Mouse (Mus musculus) cerebellum, adult (tissue): ENCODE data around the gene Tardbp.

Source experiments
- ATAC-seq: cut with Nextera tagmentation; 2 replicates; pipeline ENCODE4 v1.9.2; 2017; ENCODE audit warnings: mild to moderate bottlenecking, moderate library complexity, mixed read lengths; ENCODE audit not compliant: insufficient number of reproducible peaks, low FRiP score, low TSS enrichment

The Tardbp gene

DNA sequence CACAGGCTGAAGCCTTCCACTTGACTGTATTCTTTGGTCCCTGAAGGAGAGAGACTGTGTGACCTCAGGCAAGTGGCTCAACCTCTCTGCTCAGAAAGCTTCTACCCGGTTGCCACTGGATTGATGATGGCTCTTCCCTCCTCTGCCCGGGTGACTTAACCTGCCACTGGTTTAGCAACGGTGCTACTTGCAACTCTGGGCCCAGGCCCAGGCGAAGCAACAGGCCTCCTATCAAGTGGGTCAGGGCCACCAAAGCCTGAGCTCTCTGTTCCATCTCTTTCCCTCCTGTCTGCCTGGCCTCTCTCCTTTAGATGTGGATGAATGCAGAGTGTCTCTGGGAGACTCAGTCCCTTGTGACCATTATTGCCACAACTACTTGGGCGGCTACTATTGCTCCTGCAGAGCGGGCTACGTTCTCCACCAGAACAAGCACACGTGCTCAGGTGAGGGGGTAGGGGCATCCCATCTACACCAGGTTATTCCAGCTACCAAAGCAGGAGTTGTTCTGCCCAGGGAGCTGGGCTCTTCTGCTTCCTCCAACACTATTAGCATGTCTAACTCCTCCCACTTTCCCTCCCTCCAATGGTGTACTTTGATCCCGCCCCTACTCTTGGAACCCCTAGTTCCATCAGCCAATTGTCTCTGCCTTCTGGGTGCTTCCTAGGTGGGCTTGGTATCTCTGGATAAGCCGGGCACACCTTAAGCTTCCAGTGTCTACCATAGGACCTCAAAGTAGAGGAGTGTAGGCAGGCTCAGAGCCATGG lies 23.3 kb downstream of the Tardbp start:
- no peak for ATAC-seq

DNA sequence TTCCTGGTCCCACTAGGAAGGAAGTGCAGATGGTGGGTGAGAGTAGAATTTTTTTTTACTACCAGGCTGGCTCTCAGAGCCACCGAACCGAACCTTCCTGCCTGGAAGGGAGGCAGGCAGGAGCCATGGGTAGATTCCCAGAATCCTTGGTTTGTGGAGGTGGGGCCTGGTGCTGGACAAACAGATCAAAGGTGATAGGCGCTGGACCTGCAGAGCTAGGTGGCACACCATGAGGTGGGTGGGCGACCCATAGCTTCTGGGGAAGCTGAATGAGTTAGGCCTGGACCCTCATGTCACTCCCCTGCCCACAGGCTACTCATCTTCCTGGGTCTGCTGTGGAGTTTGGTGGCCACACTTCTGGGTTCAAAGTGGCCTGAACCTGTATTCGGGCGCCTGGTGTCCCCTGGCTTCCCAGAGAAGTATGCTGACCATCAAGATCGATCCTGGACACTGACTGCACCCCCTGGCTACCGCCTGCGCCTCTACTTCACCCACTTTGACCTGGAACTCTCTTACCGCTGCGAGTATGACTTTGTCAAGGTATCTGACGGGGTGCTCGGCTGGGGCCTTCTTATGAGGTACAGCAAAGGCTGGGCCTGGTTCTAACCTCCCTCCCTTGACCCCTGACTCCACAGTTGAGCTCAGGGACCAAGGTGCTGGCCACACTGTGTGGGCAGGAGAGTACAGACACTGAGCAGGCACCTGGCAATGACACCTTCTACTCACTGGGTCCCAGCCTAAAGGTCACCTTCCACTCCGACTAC lies 24.3 kb downstream of the Tardbp start, which contains the start of gene Masp2:
TSS of gene Masp2 (plus strand) at position 198 of the 764 bp plus-strand sequence.
- no peak for ATAC-seq

DNA sequence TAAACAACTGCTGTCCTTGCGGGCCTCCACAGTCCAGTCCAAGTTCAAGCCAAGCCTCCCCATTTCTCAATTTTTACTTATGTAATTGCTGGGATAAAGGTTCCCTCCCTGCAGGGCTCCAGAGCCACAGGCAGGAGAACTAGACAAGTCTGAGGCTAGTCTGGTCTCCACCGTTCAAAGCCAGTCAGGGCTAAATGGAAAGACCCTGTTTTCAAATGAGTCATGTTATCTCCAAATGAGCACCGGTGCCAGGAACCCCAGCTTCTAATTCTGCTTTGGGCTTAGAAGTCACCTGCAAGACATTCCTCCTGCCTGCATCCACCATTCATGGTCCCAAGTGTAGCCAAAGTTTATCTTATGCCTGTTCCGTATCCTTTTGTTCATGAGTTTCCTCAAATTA lies 24.9 kb downstream of the Tardbp start:
- ATAC-seq: no peak

DNA sequence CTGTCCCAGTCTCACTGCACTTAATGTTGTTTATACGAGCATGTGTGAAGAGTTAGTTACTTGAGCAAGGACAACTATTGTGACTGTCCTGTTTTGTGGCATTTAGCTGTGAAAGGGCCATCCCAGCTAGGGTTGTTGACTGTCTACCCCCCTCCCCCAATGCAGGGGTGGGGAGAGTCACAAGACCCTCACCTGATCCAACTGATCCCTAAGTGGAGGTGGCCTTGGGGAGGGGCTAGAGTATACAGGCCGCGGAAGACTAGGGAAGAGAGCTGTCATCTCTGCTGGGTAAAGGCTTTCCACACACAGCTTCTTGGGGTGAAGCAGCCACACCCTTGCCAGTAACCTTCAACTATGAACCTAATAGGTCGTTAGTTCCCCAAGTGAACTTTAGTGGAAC lies 26.5 kb downstream of the Tardbp start:
- ATAC-seq: no peak

DNA sequence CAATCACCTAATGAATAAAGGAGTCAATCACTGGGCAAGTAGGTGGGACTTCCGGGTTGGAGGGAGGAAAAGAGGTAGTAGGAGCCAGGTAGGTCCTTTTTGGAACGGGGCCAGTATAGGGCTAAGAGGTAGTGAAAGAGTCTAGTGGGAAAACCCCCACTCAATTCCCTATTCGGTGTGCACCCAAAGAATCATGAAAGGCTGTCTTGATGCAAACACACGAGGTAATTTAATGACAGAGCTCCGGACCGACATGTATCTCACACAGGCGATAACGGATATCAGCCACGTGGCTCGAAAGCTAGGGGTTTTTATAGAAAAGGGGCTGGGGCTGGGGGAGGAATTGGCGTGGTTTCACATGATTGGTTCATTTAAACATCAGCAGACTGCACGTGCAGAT lies 28.0 kb downstream of the Tardbp start:
- ATAC-seq: no peak

DNA sequence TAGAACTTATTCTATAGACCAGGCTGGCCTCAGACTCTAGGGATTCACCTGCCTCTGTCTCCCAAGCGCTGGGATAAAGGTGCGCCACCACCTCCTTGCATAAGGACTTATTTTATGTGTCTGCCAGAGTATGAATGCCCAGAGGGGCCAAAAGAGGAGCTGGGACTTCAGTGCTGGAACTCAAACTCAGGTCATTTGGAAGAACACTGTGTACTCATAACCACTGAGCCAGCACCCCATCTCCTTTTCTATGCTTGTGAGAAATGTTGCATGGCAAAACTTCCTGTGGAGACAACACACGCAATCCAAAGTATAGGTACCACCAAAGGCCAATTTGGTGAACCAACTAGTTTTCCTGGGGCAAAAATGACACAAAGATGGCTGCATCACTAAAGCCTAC lies 30.1 kb downstream of the Tardbp start:
- ATAC-seq: no peak

DNA sequence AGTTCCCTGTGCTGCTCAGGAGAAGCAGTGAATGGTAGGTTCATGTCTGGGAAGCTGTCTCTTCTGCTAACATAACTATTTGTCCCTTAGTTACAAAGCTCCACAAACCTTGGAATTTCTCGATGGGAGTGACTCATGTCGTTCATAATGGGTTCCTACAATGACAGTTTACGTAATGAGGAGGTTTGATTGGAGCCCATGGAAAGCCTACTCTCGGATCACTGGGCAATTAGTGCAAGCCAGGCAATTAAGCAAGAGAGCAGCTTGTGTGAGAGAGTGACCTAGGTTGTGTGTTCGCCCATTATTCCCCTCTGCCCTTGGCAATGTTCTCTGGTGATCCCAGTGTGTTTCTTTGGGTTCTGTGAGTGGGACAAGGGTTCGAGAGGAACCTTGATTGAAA lies 30.9 kb downstream of the Tardbp start:
- ATAC-seq: no peak

DNA sequence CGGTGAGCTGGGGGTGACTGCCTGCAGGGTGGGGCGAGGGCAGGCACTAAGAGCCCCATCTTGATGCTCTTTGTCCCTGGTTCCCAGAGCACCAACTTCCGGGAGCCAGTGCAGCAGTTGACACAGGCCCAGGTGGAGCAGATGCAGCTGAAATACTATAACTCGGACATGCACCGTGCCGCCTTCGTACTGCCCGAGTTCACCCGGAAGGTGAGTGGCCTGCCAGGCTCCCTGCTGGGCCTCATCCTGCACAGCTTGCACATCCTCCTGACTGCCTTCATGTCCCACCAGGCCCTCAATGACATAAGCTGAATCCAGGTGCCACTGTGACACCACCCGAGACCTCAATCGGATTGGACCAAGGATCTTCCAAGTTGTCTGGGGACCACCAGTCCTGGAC lies 32.8 kb downstream of the Tardbp start:
- no peak for ATAC-seq

DNA sequence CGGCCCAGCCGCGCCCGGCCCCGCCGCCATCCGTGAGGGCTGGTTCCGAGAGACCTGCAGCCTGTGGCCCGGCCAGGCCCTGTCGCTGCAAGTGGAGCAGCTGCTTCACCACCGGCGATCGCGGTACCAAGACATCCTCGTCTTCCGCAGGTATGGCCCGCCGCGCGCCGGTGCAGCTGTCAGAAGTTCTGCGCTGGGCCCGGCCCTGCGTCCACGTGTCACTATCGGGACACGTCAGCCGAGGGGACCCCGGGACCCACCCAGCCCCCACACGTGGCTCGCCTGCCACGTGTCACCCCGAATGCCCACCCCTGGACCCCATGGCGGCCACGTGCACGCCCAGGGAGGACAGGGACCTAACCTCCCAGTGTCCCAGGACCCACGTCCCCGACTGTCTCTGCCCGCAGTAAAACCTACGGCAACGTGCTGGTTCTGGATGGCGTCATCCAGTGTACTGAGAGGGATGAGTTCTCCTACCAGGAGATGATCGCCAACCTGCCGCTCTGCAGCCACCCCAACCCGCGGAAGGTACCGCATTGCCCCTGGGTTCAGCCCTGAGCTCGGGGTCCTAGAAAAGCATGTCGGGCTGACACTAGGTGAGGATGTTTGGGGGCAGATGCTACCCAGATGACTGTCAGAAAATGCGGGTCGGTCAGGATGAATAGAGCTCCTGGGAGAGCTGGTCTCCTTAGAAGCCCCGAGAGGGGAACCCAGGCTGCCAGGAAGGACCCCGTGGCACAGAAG lies 35.0 kb downstream of the Tardbp start:
- no peak for ATAC-seq

DNA sequence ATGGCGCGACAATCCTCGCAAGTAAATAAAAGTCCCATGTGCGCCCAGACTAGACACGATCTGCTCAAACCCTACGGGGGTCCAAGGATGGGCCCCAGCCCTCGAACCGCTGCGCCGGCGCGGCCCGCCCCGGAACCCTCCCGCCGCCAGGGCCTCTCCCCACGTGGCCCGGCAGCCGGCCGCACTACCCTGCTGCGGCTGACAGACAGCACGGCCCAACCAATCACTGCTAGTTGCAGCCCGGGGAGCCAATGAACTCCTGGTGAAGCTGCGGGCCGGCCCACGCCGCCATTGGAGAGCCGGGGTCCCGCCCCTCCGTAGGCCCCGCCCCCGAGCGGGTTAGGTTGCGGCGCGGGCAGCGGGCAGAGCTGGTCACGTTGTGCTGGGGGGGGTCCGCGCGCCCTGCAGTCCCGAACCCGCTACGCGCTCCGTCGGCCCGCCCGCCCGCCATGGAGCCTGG lies 35.6 kb downstream of the Tardbp start, which contains the start of gene Srm:
TSS of gene Srm (plus strand) at position 333 of the 460 bp plus-strand sequence.
- peak; percentile 99 for ATAC-seq

DNA sequence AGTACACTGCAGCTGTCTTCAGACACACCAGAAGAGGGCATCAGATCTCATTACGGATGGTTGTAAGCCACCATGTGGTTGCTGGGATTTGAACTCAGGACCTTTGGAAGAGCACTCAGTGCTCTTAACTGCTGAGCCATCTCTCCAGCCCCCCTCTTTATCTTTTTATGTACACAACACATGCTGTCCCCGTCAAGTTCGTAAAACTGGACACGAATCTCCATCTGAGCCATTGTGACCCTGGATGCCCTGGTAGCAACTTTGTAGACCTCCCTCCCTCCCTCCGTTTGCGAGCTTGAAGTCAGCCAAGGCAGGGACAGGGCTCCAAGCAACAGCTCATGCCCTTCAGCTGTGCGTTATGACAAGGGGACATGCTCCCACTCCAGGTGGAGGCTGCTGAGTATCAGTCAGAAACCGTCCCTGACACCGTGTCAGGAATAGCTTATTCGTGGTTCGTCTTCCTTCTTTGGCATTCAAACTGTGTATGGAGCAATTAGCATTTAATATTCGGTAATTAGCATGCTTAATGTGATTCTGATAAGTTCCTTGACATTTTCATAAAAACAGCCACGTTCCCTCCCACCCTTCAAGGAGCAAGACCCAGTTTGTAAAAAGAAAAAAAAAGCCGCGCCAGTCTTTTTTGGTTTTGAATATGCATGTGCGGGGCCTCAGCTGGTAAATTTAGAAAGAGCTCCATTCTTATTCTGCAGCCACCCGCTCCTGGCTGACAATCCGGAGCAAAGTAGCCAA lies 36.2 kb downstream of the Tardbp start:
- no peak; the same call in 1 of the 2 replicates for ATAC-seq

DNA sequence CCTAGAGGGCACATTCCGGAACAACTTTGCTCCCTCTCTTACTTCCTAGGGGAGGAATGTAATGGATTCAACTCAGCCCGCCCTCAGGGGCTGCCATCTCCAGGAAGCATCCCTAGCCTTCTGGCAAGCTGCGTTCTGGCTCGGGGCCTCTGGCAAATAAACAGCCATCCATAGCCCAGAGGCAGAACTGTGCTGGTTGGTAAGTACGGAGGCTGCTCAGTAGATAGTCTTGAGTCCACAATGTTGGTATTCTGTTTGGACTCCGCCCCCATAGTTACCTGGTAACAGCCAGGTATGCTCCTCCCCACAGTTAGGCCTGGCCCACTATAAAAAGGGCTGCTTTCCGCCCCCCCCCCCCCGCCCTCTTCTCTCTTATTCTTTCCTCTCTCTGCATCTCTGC lies 37.3 kb downstream of the Tardbp start:
- no peak for ATAC-seq

DNA sequence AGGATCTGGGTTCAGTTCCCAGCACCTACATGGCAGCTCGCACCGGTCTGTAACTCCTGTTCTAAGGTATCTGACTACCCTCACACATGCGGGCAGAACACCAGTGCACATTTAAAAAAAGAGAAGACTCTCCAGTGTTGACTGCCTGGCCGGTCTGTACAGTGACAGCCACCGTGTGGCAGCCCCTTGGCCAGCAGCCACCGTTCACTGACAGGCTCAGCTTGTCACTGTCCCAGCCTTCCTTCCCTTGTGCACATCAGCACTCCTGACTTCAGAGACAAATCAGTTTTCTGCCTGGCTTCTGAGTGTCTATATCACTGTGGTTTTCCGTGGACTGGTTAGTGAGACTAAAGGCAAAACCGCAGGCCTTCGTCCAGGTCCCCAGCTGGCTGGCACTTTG lies 38.0 kb downstream of the Tardbp start:
- ATAC-seq: no peak

DNA sequence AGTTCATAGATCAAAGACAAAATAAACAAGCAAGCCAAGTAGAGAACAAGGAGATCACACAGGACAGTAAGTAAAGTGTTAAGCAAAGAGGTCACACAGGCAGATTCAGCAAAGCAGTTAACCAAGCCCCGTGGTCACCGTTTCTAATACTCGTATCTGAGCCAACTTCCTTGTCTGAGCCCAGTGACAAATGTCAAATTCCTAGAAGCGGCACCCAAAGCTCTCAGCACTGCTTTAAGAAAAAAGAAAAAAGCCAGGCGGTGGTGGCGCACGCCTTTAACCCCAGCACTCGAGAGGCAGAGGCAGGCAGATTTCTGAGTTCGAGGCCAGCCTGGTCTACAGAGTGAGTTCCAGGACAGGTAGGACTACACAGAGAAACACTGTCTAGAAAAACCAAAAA lies 40.2 kb downstream of the Tardbp start:
- ATAC-seq: no peak

DNA sequence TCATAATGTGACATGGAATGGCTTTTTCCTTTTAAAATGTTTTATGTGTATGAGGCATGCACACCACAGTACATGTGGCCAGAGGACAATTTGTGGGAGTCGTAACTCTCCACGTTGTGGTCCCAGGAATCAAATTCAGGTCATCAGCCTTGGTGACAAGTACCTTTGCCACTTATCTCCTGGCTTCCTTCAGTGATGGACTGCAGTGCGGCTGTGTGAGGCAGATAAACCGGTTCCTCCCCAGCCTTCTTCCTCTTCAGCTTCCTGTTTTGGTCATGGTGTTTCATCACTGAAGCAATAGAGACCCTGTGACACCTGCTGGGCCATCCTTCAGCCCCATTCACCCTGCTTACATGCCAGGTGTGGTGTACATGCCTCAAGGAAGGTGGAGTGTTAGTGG lies 43.6 kb downstream of the Tardbp start:
- no peak for ATAC-seq

DNA sequence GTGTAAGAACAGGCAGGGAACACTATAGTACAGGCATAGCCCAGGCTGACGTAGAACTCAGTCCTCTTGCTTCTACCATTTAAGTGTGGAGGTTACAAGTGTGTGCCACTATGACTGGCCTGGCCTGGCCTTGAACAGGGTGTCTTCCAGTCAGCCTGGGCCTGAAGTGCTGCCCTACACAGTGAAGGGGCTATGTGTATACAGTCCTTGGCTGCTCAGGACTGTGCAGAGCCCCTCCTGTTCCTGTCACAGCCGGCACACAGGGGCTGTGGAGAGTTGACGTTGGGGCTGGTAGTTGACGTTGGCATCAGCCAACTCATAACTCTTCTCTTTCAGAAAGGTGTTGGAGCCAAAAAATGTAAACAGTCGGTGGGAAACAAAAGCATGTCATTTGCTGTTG lies 45.4 kb downstream of the Tardbp start:
- no peak for ATAC-seq

DNA sequence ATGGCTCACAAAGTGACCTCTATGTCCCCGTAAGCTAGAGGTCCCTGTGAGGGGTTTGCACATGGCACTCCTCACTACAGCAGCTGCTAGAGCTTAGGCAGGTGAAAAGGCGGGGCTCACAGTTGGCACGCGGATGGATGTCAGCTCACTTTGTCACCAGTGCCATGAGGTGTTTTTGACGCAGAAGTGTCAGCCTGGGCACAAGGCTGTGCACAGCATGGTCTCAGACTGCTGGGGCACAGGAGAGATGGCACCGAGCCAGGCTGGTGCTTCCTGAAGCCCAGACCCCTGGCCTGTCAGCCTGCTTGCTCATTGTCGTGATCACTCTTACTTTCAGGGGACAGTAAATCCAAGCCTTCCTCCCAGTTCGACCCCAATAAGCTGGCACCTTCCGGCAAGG lies 46.1 kb downstream of the Tardbp start:
- no peak for ATAC-seq

DNA sequence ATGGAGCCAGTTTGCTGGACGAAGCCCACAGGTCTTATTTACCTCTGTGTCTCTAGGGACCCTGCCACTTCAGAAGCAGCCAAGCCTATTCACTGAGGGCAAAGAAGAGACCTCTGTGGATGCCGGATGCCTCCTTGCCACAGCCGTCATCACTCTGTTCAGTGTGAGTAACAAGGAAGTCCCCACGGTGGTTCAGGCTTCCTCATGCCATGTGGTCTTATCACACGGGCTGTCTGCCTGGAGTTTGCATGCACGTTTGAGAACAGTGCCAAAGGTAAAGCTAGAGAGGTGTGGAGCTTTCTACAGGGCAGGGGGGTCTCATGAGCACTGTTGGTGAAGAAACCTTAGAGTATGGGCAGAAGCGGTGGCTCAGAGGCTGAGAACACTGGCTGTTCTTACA lies 53.6 kb downstream of the Tardbp start:
- no peak for ATAC-seq

DNA sequence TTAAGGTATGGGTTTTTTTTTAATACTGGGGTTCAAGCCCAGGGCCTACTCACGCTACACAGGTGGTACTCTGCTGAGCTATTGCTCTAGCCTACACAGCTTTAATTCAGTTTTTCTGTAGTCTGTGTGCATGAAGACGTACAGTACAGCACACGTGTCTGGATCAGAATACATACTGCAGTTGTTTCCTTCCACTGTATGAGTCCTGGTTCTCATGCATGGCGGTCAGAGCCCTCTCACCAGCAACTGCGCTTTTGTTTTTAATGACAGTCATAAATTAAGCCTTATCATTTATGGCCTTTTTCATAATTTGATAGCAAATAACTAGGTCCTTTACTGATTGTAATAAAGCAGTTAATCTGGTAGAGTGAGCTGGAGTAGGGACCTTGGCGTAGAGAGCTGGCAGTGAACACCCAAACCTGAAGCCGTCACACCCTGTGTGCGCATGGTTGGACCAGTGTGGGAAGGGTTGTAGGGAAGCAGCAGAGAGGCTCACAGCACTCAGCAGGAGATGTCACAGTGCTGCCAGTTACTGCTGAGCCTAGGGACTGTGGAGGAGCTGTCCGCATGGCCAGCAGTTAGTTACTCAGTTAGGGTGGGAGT lies 56.0 kb downstream of the Tardbp start:
- ATAC-seq: no peak

DNA sequence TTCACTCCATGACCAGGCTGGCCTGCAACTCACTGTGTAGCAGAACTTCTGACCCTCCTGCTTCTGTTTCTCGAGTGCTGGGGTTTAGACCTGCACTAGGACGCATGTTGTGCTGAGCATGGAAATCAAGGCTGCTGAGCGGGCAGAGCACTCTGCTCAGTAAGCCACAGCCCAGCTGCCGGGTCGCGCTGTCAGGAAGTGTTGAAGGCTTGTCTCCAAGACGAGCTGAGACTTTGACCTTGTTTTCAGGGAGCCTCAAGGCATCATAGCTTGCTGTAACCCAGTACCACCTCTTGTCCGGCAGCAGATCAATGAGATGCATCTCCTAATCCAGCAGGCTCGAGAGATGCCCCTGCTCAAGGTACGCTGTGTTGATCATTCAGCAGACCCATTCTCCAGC lies 56.7 kb downstream of the Tardbp start:
- no peak for ATAC-seq
